Mouse (Mus musculus) C2C12 (cell line): ENCODE data around the gene Tbc1d22a. TPM values are rescaled to one million over a fixed set of nuclear protein-coding genes. Genes with fewer than 3 reads are reported as not detected.

ENCODE experiments used
- H3K27me3 ChIP-seq: one replicate; pipeline ENCODE4 v1.6.1; 2011; ENCODE audit not compliant: control insufficient read depth, insufficient read depth, insufficient read length
- H3K36me3 ChIP-seq: one replicate; pipeline ENCODE4 v1.6.1; 2011; ENCODE audit not compliant: control insufficient read depth, insufficient read depth
- H3K4me3 ChIP-seq: one replicate; pipeline ENCODE4 v1.5.1; 2011; ENCODE audit warnings: mild to moderate bottlenecking, control low read depth; ENCODE audit not compliant: poor library complexity, insufficient read depth, severe bottlenecking
- H3K79me2 ChIP-seq: one replicate; pipeline ENCODE4 v1.6.1; 2011; ENCODE audit not compliant: control insufficient read depth, insufficient read depth
- H3K79me3 ChIP-seq: one replicate; pipeline ENCODE4 v1.6.1; 2011; ENCODE audit warnings: low read depth, control low read depth
- H3ac ChIP-seq: one replicate; pipeline ENCODE3; 2011; ENCODE audit warnings: low read depth; ENCODE audit not compliant: control insufficient read depth, insufficient read length
- CEBPB ChIP-seq: IDR thresholded peaks from one replicate; pipeline ENCODE4 v1.6.1; 2011; ENCODE audit warnings: low read depth, mild to moderate bottlenecking, control low read depth, moderate library complexity
- CTCF ChIP-seq: IDR thresholded peaks from one replicate; pipeline ENCODE4 v1.5.1; 2011; ENCODE audit not compliant: control insufficient read depth, insufficient read depth, insufficient read length
- FOSL1 ChIP-seq: IDR thresholded peaks from one replicate; pipeline ENCODE4 v1.8.0; 2011; ENCODE audit warnings: mild to moderate bottlenecking, low read length; ENCODE audit not compliant: poor library complexity, insufficient read depth, severe bottlenecking
- MAX ChIP-seq: IDR thresholded peaks from one replicate; pipeline ENCODE4 v1.6.1; 2011; ENCODE audit warnings: mild to moderate bottlenecking, control low read depth
- MYOD1 ChIP-seq: IDR thresholded peaks from one replicate; pipeline ENCODE4 v1.6.1; 2011; ENCODE audit warnings: low read depth; ENCODE audit not compliant: control insufficient read depth, insufficient read length
- MYOG ChIP-seq: IDR thresholded peaks from one replicate; pipeline ENCODE4 v1.6.1; 2011; ENCODE audit not compliant: control insufficient read depth, insufficient read length; ENCODE audit errors: extremely low read depth
- USF1 ChIP-seq: IDR thresholded peaks from one replicate; pipeline ENCODE4 v1.6.1; 2011; ENCODE audit warnings: low read depth, mild to moderate bottlenecking, control low read depth, moderate library complexity
- polyA plus RNA-seq: library from polyadenylated mRNA; unstranded; fragments of >200 nt; fragmentation: generic; extraction: Trizol; gene quantifications from one replicate; pipeline ENCODE4 v1.2.1, GENCODE M21; 2012; ENCODE audit warnings: missing spikeins

Tbc1d22a gene
- polyA plus RNA-seq, 1 experiment = 19.7 TPM

DNA sequence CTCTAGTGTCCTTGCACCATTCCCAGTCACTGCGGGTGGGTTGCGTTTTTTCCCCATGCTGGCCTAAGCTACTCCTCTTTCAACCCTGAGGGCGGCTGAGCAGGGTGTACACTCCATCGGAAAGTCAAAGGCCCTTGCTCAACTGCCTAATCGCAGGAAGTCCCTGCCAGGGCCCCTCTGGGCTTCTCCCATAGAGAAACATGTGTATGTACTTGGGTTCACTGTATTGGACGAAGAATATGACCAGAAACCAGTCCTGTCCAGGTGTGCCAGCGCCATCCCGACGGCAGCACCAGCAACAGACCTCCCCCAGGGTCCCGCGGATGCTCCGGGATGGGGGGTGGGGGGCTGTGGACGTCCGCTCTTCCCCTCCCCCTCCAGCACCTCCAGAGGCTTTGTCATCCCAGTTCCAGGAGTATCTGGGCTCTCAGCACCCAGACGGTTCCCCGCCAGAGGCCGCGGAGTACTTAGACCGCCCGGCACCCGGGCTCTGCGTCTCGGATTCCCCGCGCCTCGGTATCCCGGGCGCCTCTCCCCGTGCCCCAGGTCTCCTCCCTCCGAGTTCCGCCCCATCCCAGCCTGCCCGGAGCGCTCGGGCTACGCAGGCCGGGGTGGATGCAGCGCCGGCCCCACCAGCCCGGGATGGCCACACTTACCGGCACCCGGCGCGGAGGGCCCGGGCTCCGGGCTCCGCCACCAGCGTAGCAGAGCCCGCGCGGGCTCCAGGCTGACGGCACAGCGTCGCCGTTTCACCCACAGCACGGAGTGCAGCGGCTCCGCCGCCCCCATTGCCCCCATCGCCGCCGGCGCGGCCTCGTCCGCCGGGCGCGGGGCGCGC lies 29.2 kb upstream of the Tbc1d22a start:
- Histone ChIP-seq H3K4me3 (peak overlapping the region; percentile 70), H3K79me2 (peaks cover 20% of the 10 kb centered on the region), H3K79me3 (peaks cover 1% of the 10 kb centered on the region), H3ac (peak overlapping the region; percentile 89), H3K36me3 (no peaks in the 10 kb centered on the region), H3K27me3 (no peaks in the 10 kb centered on the region)
- TF ChIP-seq USF1 (no peak), MYOD1 (no peak), MYOG (no peak), FOSL1 (no peak), CEBPB (no peak), CTCF (no peak), MAX (no peak)

DNA sequence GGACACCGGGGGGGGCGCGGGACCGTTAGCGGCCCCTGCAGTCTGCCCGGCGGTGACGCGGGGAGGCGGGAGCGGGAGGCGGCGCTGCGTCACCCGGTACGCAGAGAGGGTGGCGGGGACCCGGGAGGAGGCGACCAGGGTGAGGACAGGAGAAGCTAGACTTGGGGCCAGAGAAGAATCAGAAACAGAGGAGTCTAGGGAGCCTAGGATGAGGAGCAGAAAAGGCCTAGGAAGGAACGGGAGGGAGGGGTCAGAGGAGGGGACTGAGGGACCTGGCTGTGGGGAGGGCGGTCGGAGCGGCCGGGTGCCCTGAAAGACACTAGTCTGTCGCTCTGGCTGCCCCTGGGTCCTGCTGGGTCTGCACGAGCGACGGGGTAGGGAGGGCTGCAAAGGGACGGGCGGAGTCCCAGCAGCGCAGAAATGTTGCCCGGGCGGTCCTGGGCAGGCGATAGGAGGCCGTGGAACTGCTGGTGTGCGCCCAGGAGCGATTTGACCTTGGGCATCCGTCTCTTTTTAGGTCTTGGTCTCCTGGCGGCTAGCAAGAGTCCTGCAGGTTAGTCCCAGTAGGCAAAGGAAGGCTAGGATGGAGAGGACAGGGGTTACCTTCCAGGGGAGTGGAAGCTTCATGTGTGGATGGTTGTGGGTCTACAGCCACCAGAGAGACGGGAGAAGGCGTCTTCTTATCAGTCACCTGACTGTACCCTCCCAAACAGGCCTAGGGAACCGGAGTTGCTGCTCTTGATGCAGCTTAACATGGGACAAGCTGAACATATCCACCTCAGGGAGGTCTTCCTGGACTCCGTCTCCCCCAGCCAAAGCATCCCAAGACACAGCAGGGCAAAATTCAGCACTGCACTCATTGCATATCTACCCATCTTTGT lies 28.3 kb upstream of the Tbc1d22a start, which contains the start of gene Cerk:
TSS of gene Cerk (minus strand) at position 453 of the 881 bp plus-strand sequence.
- Histone ChIP-seq H3K27me3 (no peaks in the 10 kb centered on the region), H3K4me3 (peak within 1 kb of the TSS; percentile 70), H3K79me2 (peaks cover 20% of the 10 kb centered on the region), H3K36me3 (no peaks in the 10 kb centered on the region), H3K79me3 (peaks cover 1% of the 10 kb centered on the region), H3ac (peak within 1 kb of the TSS; percentile 89)
- TF ChIP-seq MAX = no peak
- peak; percentile 17 for TF ChIP-seq CTCF

DNA sequence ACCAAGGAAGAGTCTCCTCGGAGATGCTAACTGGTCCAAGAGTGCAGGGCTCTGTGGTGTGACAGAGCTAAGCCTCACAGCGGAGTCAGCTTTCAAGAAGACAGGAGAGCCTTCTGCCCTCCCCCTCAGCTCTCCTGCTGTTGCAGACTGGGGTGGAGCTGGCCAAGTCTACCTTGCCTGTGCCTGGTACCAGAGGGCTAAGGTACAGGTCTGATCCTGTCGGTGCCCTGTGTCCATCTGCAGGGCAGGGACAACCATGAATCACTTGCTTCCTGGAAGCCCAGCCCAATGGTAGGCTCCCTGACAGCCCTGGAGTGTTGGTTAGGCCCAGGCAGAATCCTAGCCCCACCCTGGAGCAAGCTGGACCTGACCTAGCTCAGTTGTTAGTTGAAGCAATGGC lies 27.6 kb upstream of the Tbc1d22a start:
- TF ChIP-seq CTCF (no peak), USF1 (no peak), FOSL1 (no peak), MYOD1 (no peak)
- no peak overlapping the region for H3ac ChIP-seq
- H3K79me2 ChIP-seq = peaks cover 20% of the 10 kb centered on the region
- H3K27me3 ChIP-seq = no peaks in the 10 kb centered on the region
- H3K4me3 ChIP-seq = no peak overlapping the region
- H3K36me3 ChIP-seq = no peaks in the 10 kb centered on the region
- H3K79me3 ChIP-seq = peaks cover 1% of the 10 kb centered on the region

DNA sequence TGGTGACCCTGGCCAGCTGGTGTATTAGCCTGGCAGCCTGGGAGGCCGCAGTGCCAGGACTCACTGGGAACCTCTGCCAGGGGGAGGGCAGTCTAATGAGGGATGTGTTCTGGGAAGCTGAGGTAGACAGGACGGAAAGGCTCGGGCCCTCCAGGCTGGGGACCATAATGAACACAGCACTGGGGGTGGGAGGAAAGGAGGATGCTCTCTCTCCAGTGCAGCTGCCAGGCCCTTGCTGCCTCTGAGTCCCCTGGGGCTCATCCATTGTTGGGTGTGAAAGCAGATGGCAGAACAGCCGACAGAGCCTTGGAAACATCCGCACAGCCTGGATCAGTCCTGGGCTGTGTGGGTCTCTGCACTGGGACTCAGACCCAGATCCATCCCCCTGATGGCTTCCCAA lies 26.1 kb upstream of the Tbc1d22a start:
- Histone ChIP-seq H3K4me3 (no peak overlapping the region), H3ac (no peak overlapping the region), H3K36me3 (no peaks in the 10 kb centered on the region), H3K27me3 (no peaks in the 10 kb centered on the region), H3K79me2 (peaks cover 20% of the 10 kb centered on the region), H3K79me3 (peaks cover 1% of the 10 kb centered on the region)
- TF ChIP-seq MYOD1 (peak; percentile 39), MAX (no peak)

DNA sequence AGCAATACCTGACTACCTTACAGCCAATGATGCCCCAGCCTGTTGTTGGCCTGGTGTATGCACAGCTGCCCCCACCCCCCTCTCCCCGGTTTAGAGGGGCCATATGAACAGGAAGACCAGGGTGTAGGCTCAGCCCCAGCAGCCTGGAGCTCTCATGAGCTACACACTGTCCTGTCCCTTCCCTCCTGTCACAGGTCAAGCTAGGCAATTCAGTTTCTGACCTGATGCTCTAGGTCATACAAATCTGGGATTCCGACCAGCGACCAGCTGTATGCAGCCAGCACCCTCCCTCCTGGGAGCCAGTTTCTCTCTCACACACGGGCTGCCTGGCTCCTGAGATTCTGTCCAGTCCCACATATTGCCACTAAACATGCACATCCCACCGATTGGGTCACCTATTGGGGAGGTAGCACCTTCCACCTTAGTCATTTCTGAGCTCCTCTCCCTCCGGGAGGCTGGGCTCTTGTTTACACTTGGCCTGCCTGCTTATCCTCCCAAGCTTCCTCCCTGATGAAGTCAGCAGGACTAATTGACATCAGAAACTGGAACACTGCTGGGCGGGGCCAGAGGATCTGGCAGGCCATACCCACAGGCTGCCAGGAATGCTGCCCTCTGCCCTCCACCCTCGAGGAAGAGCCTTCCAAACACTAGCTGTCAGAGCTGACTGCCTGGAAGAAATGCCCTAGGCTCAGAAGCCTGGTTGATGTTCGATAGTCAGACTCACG lies 25.4 kb upstream of the Tbc1d22a start:
- H3K36me3 ChIP-seq = no peaks in the 10 kb centered on the region
- no peak overlapping the region for H3ac ChIP-seq
- TF ChIP-seq CEBPB (no peak), MYOD1 (no peak), USF1 (no peak), MAX (no peak), CTCF (no peak), MYOG (no peak), FOSL1 (no peak)
- no peak overlapping the region for H3K4me3 ChIP-seq
- H3K27me3 ChIP-seq = no peaks in the 10 kb centered on the region
- H3K79me3 ChIP-seq = peaks cover under 1% of the 10 kb centered on the region
- peaks cover 14% of the 10 kb centered on the region for H3K79me2 ChIP-seq
